Mouse (Mus musculus): ENCODE measurements around the gene Ak1.

- no peak for TF ChIP-seq HCFC1 (IDR thresholded peaks at IDR 0.05; ENCODE audit: borderline replicate concordance, insufficient read depth, low read length)
- TF ChIP-seq ZC3H11A (IDR thresholded peaks at IDR 0.05; ENCODE audit: borderline replicate concordance, low read depth, low read length), result no peak
- no peak for TF ChIP-seq CHD2 (IDR thresholded peaks at IDR 0.05; ENCODE audit: low read depth, low read length)
These were observed 47.1 kb upstream of the Ak1 start, which contains the start of gene Pip5kl1 for GRCm38 (mm10) chr2:32574497-32574896.

All from ES-E14 (cell line).